8 mouse cellular contexts compared by ENCODE assay signal in the genomic region with DNA sequence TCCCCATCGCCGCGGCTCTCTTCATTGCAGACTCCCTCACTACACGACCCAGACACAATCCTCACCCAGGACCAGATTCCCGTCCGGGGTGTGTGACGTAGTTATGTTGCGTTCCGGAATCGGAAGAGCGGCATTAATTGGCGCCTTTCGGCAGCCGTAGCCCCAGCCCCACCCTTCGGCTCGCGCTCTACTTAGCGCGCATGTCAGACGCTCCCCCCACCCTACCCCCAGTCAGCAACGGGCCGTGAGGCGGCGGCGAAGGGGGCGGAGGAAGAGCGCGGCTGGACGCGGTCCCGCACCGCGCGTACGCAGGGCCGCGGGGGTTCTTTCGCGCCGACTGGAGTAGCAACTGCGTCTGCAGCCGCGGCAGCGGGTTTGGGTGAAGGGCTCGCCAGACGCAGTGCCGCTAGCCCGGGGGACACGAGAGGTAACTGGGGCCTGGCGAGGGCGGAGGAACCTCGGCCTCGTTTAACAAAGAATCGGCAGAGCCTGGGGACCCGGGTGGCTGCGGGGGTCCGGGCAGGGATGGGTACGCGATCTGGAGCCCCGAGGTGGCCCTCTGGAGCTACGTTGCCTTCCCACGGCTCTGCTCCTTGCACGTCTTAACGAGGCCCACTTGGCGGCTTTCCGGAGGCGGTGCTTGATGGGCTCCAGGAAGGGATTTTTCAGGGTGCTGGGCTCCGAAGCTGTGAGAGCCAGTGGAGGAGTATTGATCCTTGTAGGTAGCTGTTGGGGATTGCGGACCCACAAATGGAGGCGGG. TPM values are rescaled to one million over a fixed set of nuclear protein-coding genes. Genes with fewer than 3 reads are reported as not detected.
DNase-seq lines count a peak whose midpoint lies in the region; ATAC-seq and TF ChIP-seq lines count a peak whose summit lies in the region.

A gene (plus strand): TSS at position 197 of the 761 bp plus-strand sequence.

- peaks cover 25% of the 10 kb centered on the region for H3K36me3 ChIP-seq in megakaryocyte, embryonic 14.5 days (replicated peaks; ENCODE audit: low read length)

- no peaks in the 10 kb centered on the region for H3K27me3 ChIP-seq in megakaryocyte, embryonic 14.5 days (replicated peaks)

- ATAC-seq in activated CD4-positive, CD25-positive, alpha-beta regulatory T cell, adult 4 months: peak; percentile 55

- H3K27ac ChIP-seq in cortical plate, adult 2 months (ENCODE audit: insufficient read depth, low read length): peak within 1 kb of the TSS; percentile 76

- TF ChIP-seq CTCF in cortical plate, adult 2 months (IDR thresholded peaks at IDR 0.05; ENCODE audit: extremely low read depth, insufficient read depth, low read length): no peak

- peak within 1 kb of the TSS; percentile 68 for H3K4me3 ChIP-seq in cortical plate, adult 2 months (ENCODE audit: insufficient read depth, low read length)
- H3K4me3 ChIP-seq in megakaryocyte, embryonic 14.5 days (replicated peaks): peak within 1 kb of the TSS; percentile 100

- no peaks in the 10 kb centered on the region for H3K9me3 ChIP-seq in megakaryocyte, embryonic 14.5 days

- 0 out of 2 replicates have a peak, but pooled peaks have one; percentile 39 for TF ChIP-seq POLR2A in cortical plate, adult 2 months (IDR thresholded peaks at IDR 0.05; ENCODE audit: extremely low read depth, insufficient read depth, low read length)

- H3K4me1 ChIP-seq in cortical plate, adult 2 months (ENCODE audit: control insufficient read depth, insufficient read depth, low read length): peaks cover 1% of the 10 kb centered on the region; the same call in 1 of the 2 replicates
- H3K4me1 ChIP-seq in megakaryocyte, embryonic 14.5 days: peaks cover 46% of the 10 kb centered on the region

- peak; percentile 85 to 88 for DNase-seq in gastrocnemius, adult 8-10 months (ENCODE audit: low spot score in 2 of 2)
- peak; percentile 83 for DNase-seq in hindlimb bud, embryonic 11.5 days (ENCODE audit: extremely low spot score, low read depth, low spot score)
- peak in 1 of 2 experiments; percentile 94 for DNase-seq in left cerebral cortex, adult 8-10 months (ENCODE audit: low spot score in 2 of 2)
- peak; percentile 96 for DNase-seq in right cerebral cortex, postnatal 10 days (ENCODE audit: low spot score in 2 of 2)
- peak; percentile 78 for DNase-seq in urinary bladder, postnatal 25 days (ENCODE audit: low spot score)

RNA-seq across cellular contexts. Expression of the gene that starts here (rescaled TPM):
- polyA plus RNA-seq in activated CD4-positive, CD25-positive, alpha-beta regulatory T cell, adult 4 months (2017; shearing (Covaris generic)): 10 to 100 TPM; 59.1 to 71.5 TPM
- 41.6 and 43.7 TPM in 2 replicates for polyA plus RNA-seq in cortical plate, adult 2 months (2012; rRNA removed)
- total RNA-seq in gastrocnemius, adult 8-10 months (2022): 10 to 100 TPM; 22.8 to 26.9 (median 24.4) TPM
- total RNA-seq in left cerebral cortex, adult 8-10 months (2022): 10 to 100 TPM; 64.8 to 69.6 (median 68.7) TPM
- polyA plus RNA-seq in megakaryocyte, embryonic 14.5 days (2012; ENCODE audit: insufficient read depth, low replicate concordance): 4.9 and 12.1 TPM in 2 replicates
